Mouse (Mus musculus): ENCODE measurements around the gene Fgd6. TPM values are rescaled to one million over a fixed set of nuclear protein-coding genes. Genes with fewer than 3 reads are reported as not detected.
A peak's percentile ranks its signal among the peaks of the same experiment; 100 is the strongest.

Gene Fgd6
- polyA plus RNA-seq, 1 experiment from 2014 or later = 1.7 TPM

GRCm38 (mm10) chr10:94076966-94077825 is 41.4 kb downstream of the Fgd6 start:
- H3K4me2 ChIP-seq (replicated peaks; ENCODE audit: low read depth) = no peak overlapping the region
- no peak overlapping the region for H3K27ac ChIP-seq (replicated peaks)
- no peaks in the 10 kb centered on the region for H3K36me3 ChIP-seq (ENCODE audit: control insufficient read depth, insufficient read depth, low read length)
- no peak overlapping the region for H3K4me3 ChIP-seq (ENCODE audit: low read depth, low read length)
- ATAC-seq (ENCODE audit: low FRiP score, low TSS enrichment) (no peak), DNase-seq (ENCODE audit: low spot score) (no peak)
- WGBS = 88% methylated on average over 14 of the region's 14 CpGs
- peaks cover 3% of the 10 kb centered on the region for H3K4me1 ChIP-seq (replicated peaks; ENCODE audit: control insufficient read depth, insufficient read depth)
- no peak overlapping the region for H3K9ac ChIP-seq (ENCODE audit: low read length)
- no peak for TF ChIP-seq CTCF (IDR thresholded peaks at IDR 0.05; ENCODE audit: low read depth)
- no peak for TF ChIP-seq EP300 (optimal IDR thresholded peaks at IDR 0.05)
- no peaks in the 10 kb centered on the region for H3K9me3 ChIP-seq (ENCODE audit: control insufficient read depth, low read length)
- no peaks in the 10 kb centered on the region for H3K27me3 ChIP-seq (ENCODE audit: control insufficient read depth, insufficient read depth, low read length)

DNA sequence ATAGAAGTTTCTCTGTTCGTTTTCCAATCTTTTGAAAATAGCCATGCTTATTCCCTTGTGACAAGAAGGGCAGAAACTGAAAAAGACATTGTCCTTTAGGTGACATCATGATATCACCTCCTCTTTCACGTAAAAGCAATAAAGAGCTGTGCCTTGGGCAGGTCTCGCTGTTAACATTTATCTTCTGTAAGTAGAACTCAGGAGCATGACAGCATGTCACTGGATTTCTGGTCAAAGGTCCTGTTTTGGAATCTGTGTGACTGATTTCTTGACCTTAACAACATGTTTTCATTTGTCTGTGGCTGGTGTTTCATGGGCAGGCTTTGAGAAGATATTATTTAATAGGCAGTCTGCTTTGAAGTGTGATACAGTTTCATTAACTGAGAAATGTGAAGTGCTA is 44.9 kb downstream of the Fgd6 start:
- WGBS = 64% methylated on average over 3 of the region's 3 CpGs
- Histone ChIP-seq H3K4me2 (replicated peaks; ENCODE audit: low read depth) (no peak overlapping the region), H3K9ac (ENCODE audit: low read length) (no peak overlapping the region), H3K4me3 (ENCODE audit: low read depth, low read length) (no peak overlapping the region), H3K9me3 (ENCODE audit: control insufficient read depth, low read length) (no peaks in the 10 kb centered on the region), H3K27ac (replicated peaks) (no peak overlapping the region), H3K36me3 (ENCODE audit: control insufficient read depth, insufficient read depth, low read length) (no peaks in the 10 kb centered on the region), H3K4me1 (replicated peaks; ENCODE audit: control insufficient read depth, insufficient read depth) (no peaks in the 10 kb centered on the region), H3K27me3 (ENCODE audit: control insufficient read depth, insufficient read depth, low read length) (no peaks in the 10 kb centered on the region)
- ATAC-seq (ENCODE audit: low FRiP score, low TSS enrichment) = no peak
- no peak for DNase-seq (ENCODE audit: low spot score)
- TF ChIP-seq CTCF (IDR thresholded peaks at IDR 0.05; ENCODE audit: low read depth) (no peak), EP300 (optimal IDR thresholded peaks at IDR 0.05) (no peak)

GRCm38 (mm10) chr10:94082040-94082734 is 46.4 kb downstream of the Fgd6 start:
- peak; percentile 45 for DNase-seq (ENCODE audit: low spot score)
- peak overlapping the region; percentile 20; the same call in 1 of the 2 replicates for H3K4me2 ChIP-seq (replicated peaks; ENCODE audit: low read depth)
- H3K27ac ChIP-seq (replicated peaks) = peak overlapping the region; percentile 81
- no peaks in the 10 kb centered on the region for H3K9me3 ChIP-seq (ENCODE audit: control insufficient read depth, low read length)
- no peaks in the 10 kb centered on the region for H3K36me3 ChIP-seq (ENCODE audit: control insufficient read depth, insufficient read depth, low read length)
- WGBS = 27% methylated on average over 7 of the region's 7 CpGs
- no peaks in the 10 kb centered on the region for H3K27me3 ChIP-seq (ENCODE audit: control insufficient read depth, insufficient read depth, low read length)
- H3K4me1 ChIP-seq (replicated peaks; ENCODE audit: control insufficient read depth, insufficient read depth) = no peaks in the 10 kb centered on the region
- H3K9ac ChIP-seq (ENCODE audit: low read length) = no peak overlapping the region
- TF ChIP-seq EP300 (optimal IDR thresholded peaks at IDR 0.05) (no peak), CTCF (IDR thresholded peaks at IDR 0.05; ENCODE audit: low read depth) (no peak)
- H3K4me3 ChIP-seq (ENCODE audit: low read depth, low read length) = no peak overlapping the region
- ATAC-seq (ENCODE audit: low FRiP score, low TSS enrichment) = peak; percentile 92

DNA sequence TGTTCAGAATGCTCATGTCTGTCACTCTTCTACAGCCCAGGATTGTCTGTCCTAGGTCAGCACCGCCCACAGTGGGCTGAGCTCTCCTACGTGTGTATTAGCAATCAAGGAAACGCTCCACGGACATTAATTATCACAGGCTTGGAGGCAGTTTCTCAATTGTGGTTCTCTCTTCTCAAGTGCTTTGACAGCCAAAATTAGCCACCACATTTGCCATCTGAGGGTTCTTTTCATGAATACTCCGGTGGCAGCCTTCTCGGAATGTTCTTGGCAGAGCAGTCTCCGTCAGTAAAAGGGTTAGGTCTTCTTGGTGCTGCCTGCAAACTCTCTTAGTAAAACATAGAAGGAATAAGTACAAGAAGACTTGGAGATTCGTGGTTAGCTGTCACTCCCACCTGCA is 50.5 kb downstream of the Fgd6 start:
- no peak overlapping the region for H3K4me2 ChIP-seq (replicated peaks; ENCODE audit: low read depth)
- WGBS = 66% methylated on average over 8 of the region's 8 CpGs
- H3K27me3 ChIP-seq (ENCODE audit: control insufficient read depth, insufficient read depth, low read length) = no peaks in the 10 kb centered on the region
- no peak overlapping the region for H3K4me3 ChIP-seq (ENCODE audit: low read depth, low read length)
- TF ChIP-seq EP300 (optimal IDR thresholded peaks at IDR 0.05) (no peak), CTCF (IDR thresholded peaks at IDR 0.05; ENCODE audit: low read depth) (no peak)
- no peak for ATAC-seq (ENCODE audit: low FRiP score, low TSS enrichment)
- H3K9me3 ChIP-seq (ENCODE audit: control insufficient read depth, low read length) = peaks cover under 1% of the 10 kb centered on the region; the same call in 1 of the 2 replicates
- H3K36me3 ChIP-seq (ENCODE audit: control insufficient read depth, insufficient read depth, low read length) = no peaks in the 10 kb centered on the region
- DNase-seq (ENCODE audit: low spot score) = no peak
- no peaks in the 10 kb centered on the region for H3K4me1 ChIP-seq (replicated peaks; ENCODE audit: control insufficient read depth, insufficient read depth)
- H3K27ac ChIP-seq (replicated peaks) = peak overlapping the region; percentile 53; the same call in 1 of the 2 replicates
- no peak overlapping the region for H3K9ac ChIP-seq (ENCODE audit: low read length)

DNA sequence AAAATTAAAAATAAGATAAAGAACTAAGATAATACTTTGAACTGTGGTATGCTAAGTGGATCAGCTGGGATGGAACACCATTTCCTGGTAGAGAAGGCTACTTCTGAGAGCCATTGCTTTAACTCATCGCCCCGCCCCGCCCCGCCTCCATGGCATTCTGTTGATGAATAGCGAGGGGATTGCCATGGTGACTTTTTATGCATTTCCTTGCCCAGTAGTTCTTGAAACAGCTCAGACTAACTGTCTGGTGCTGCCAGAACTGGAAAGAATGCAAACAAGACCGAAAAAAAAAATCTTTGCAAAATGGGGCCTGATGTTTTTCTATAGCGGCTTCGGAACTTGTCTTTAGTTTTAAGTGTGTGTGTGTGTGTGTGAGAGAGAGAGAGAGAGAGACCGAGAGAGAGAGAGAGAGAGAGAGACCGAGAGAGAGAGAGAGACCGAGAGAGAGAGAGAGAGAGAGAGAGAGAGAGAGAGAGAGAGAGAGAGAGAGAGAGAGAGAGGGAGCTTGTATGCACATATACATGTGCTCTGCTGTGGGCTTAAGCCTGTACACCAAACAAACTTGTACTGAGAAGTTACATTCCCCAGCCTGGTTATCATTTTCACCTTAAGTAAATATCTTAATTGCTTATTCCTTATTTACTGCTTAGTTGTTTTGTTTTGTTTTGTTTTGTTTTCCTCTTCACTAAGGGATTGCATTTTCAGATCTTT is 51.7 kb downstream of the Fgd6 start:
- ATAC-seq (ENCODE audit: low FRiP score, low TSS enrichment) (peak; percentile 64), DNase-seq (ENCODE audit: low spot score) (peak; percentile 75)
- Histone ChIP-seq H3K4me3 (ENCODE audit: low read depth, low read length) (no peak overlapping the region), H3K36me3 (ENCODE audit: control insufficient read depth, insufficient read depth, low read length) (no peaks in the 10 kb centered on the region), H3K4me2 (replicated peaks; ENCODE audit: low read depth) (0 out of 2 replicates have a peak overlapping the region, but pooled peaks have one; percentile 11), H3K4me1 (replicated peaks; ENCODE audit: control insufficient read depth, insufficient read depth) (no peaks in the 10 kb centered on the region), H3K9me3 (ENCODE audit: control insufficient read depth, low read length) (peaks cover 4% of the 10 kb centered on the region; the same call in 1 of the 2 replicates), H3K27me3 (ENCODE audit: control insufficient read depth, insufficient read depth, low read length) (no peaks in the 10 kb centered on the region), H3K27ac (replicated peaks) (no peak overlapping the region; the same call in 1 of the 2 replicates), H3K9ac (ENCODE audit: low read length) (no peak overlapping the region)
- WGBS = 40% methylated on average over 8 of the region's 11 CpGs
- TF ChIP-seq EP300 (optimal IDR thresholded peaks at IDR 0.05) (no peak), CTCF (IDR thresholded peaks at IDR 0.05; ENCODE audit: low read depth) (no peak)
